Mouse (Mus musculus): Measurements from ENCODE around the gene Klf13.

Gene Klf13

GRCm38 (mm10) chr7:63949176-63949575, 10.5 kb upstream of the Klf13 start:
- DNase-seq (ENCODE audit: low spot score) = no peak

- DNase-seq (ENCODE audit: low spot score) = no peak
Observed at GRCm38 (mm10) chr7:63947514-63948487, 9.1 kb upstream of the Klf13 start.

GRCm38 (mm10) chr7:63943946-63944345, 5.2 kb upstream of the Klf13 start:
- DNase-seq (ENCODE audit: low spot score) = no peak

GRCm38 (mm10) chr7:63941501-63941900, 2.8 kb upstream of the Klf13 start:
- DNase-seq (ENCODE audit: low spot score) = no peak

GRCm38 (mm10) chr7:63941050-63941449, 2.3 kb upstream of the Klf13 start:
- no peak for DNase-seq (ENCODE audit: low spot score)

- no peak for DNase-seq (ENCODE audit: low spot score)
Observed at GRCm38 (mm10) chr7:63940321-63940720, 1.6 kb upstream of the Klf13 start.

GRCm38 (mm10) chr7:63939397-63939951, 759 bp upstream of the Klf13 start:
- DNase-seq (ENCODE audit: low spot score) = no peak

- no peak for DNase-seq (ENCODE audit: low spot score)
Observed at GRCm38 (mm10) chr7:63938066-63938913, 425 bp downstream of the Klf13 start.

GRCm38 (mm10) chr7:63937236-63938065, 1.3 kb downstream of the Klf13 start:
- DNase-seq (ENCODE audit: low spot score) = no peak

GRCm38 (mm10) chr7:63936986-63937235, 1.8 kb downstream of the Klf13 start:
- no peak for DNase-seq (ENCODE audit: low spot score)

- no peak for DNase-seq (ENCODE audit: low spot score)
Observed at GRCm38 (mm10) chr7:63936188-63936985, 2.3 kb downstream of the Klf13 start.

- no peak for DNase-seq (ENCODE audit: low spot score)
Observed at GRCm38 (mm10) chr7:63935809-63936187, 2.9 kb downstream of the Klf13 start.

GRCm38 (mm10) chr7:63934530-63934929, 4.2 kb downstream of the Klf13 start:
- no peak for DNase-seq (ENCODE audit: low spot score)

- DNase-seq (ENCODE audit: low spot score) = no peak
Observed at GRCm38 (mm10) chr7:63933905-63934304, 4.8 kb downstream of the Klf13 start.

GRCm38 (mm10) chr7:63932461-63932860, 6.3 kb downstream of the Klf13 start:
- DNase-seq (ENCODE audit: low spot score) = no peak

GRCm38 (mm10) chr7:63930766-63931165, 7.9 kb downstream of the Klf13 start:
- no peak for DNase-seq (ENCODE audit: low spot score)

- DNase-seq (ENCODE audit: low spot score) = no peak
Observed at GRCm38 (mm10) chr7:63930132-63930531, 8.6 kb downstream of the Klf13 start.

- DNase-seq (ENCODE audit: low spot score) = no peak
Observed at GRCm38 (mm10) chr7:63929080-63929479, 9.6 kb downstream of the Klf13 start.

- DNase-seq (ENCODE audit: low spot score) = no peak
Observed at GRCm38 (mm10) chr7:63927121-63927520, 11.6 kb downstream of the Klf13 start.

GRCm38 (mm10) chr7:63926492-63926891, 12.2 kb downstream of the Klf13 start:
- DNase-seq (ENCODE audit: low spot score) = no peak
